Mouse (Mus musculus) testis, adult 2 months (tissue): ENCODE results near the gene Gm10663. TPM values are rescaled to one million over a fixed set of nuclear protein-coding genes. Genes with fewer than 3 reads are reported as not detected.

Experiments used
- H3K27ac ChIP-seq: fragments of 200-500 bp; 2 replicates; pipeline ENCODE4 v1.5.1; 2012; ENCODE audit warnings: low read depth, low read length; ENCODE audit not compliant: control insufficient read depth, insufficient read depth
- H3K27me3 ChIP-seq: fragments of 200-500 bp; 2 replicates; pipeline ENCODE4 v1.6.1; 2012; ENCODE audit warnings: mild to moderate bottlenecking, low read length, moderate library complexity; ENCODE audit not compliant: control insufficient read depth, insufficient read depth
- H3K36me3 ChIP-seq: fragments of 200-500 bp; 2 replicates; pipeline ENCODE4 v1.6.1; 2012; ENCODE audit warnings: mild to moderate bottlenecking, low read length; ENCODE audit not compliant: control insufficient read depth, insufficient read depth
- H3K4me1 ChIP-seq: fragments of 200-500 bp; 2 replicates; pipeline ENCODE4 v1.6.1; 2012; ENCODE audit warnings: low read length; ENCODE audit not compliant: control insufficient read depth, insufficient read depth
- H3K4me3 ChIP-seq: fragments of 200-500 bp; 2 replicates; pipeline ENCODE4 v1.5.1; 2012; ENCODE audit warnings: low read depth, mild to moderate bottlenecking, low read length, moderate library complexity, mixed read lengths; ENCODE audit not compliant: control insufficient read depth
- CTCF ChIP-seq: fragments of 200-500 bp; IDR thresholded peaks from 2 replicates; pipeline ENCODE4 v1.5.1; 2012; ENCODE audit warnings: low read depth, mild to moderate bottlenecking, inconsistent platforms, low read length, moderate library complexity; ENCODE audit not compliant: control insufficient read depth, insufficient read depth, insufficient replicate concordance
- POLR2A ChIP-seq: fragments of 200-500 bp; IDR thresholded peaks from 2 replicates; pipeline ENCODE4 v1.6.1; 2012; ENCODE audit warnings: low read depth, mild to moderate bottlenecking, inconsistent platforms, low read length, moderate library complexity; ENCODE audit not compliant: control insufficient read depth
- polyA plus RNA-seq: library from polyadenylated mRNA; depleted of rRNA; stranded (reverse); fragments of >200 nt; gene quantifications from 2 replicates; pipeline ENCODE4 v1.2.3, GENCODE M21; 2012

Gene Gm10663
- polyA plus RNA-seq, 1 experiment: not detected

DNA sequence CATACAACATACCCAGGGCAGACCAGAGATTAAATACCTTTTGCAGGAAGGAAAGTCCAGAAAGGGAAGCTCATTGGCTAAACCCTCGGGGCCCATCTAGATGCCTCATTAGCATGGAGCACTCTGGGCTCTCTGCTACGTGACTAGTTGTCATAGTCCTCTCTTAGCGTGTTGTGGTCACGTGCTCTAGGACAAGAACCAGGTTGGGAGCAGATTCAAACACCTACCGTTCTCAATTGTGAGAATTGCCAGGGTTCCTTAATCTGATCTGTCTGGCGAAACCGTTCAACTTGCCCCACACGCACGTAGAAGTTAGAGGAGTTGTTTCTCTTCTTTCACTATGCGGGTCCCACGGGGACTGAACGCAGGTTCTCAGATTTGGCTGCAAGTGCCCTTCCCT is 13.3 kb downstream of the Gm10663 start:
- TF ChIP-seq CTCF: no peak
- no peak for TF ChIP-seq POLR2A

DNA sequence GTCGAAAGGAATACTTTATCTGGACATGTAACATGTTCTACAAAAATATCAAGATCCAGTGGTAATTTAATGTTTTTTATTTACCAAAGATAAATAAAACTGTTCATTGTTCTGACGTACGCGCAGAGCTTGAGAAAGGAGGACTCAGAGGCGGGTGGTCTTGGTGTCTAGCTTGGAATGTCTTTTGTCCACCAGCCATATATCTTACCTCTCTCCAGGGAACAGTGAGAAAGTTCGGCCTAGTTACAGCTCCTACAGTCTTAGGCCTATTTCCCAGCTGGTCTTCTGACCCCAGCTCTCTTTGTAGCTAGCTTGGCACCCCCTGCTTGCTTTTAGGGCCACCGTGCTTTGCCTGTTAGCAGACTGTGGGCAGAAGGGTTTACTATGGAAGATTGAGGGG is 14.9 kb downstream of the Gm10663 start:
- Histone ChIP-seq H3K27ac (no peak overlapping the region), H3K4me1 (peaks cover 4% of the 10 kb centered on the region), H3K36me3 (no peaks in the 10 kb centered on the region), H3K27me3 (no peaks in the 10 kb centered on the region), H3K4me3 (no peak overlapping the region)
- no peak for TF ChIP-seq CTCF
- no peak for TF ChIP-seq POLR2A

More for the DNA sequence above, 13.3 kb downstream of the Gm10663 start:
- no peaks in the 10 kb centered on the region for H3K27me3 ChIP-seq
- H3K36me3 ChIP-seq: no peaks in the 10 kb centered on the region
- peaks cover 4% of the 10 kb centered on the region for H3K4me1 ChIP-seq
- no peak overlapping the region for H3K27ac ChIP-seq
- H3K4me3 ChIP-seq: no peak overlapping the region; the same call in 1 of the 2 replicates

DNA sequence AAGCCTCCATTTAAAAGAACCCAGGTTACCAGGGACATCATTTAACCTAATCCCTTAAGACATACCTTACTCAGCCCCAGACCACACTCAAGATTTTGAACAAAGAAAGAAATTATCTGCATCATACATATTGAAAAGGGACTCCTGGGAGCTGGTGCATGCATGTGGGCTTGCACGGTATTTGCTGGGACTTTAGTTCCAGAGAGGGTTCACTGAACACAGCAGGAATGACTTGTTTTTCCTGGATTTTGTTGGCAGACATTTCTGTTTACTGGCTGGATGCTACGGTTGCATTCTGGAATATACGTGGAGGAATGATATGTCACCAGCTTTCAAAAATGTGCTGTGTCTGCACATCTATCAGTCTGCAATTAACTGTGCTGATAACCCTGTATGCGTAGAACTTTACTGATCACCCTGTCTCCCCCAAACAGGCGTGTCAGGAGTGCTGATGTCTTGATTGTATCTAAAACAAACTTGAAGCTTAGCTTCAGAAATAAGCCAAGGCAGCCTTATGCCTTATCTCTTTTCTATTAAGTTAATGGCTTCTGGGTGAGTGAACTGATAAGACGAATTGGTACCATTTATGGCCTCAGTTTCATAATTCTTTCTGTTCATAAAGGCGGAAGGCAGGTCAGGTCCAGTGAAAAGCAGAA is 23.1 kb downstream of the Gm10663 start:
- no peaks in the 10 kb centered on the region for H3K36me3 ChIP-seq
- H3K4me1 ChIP-seq: no peaks in the 10 kb centered on the region
- TF ChIP-seq POLR2A (no peak), CTCF (no peak)
- H3K27me3 ChIP-seq: no peaks in the 10 kb centered on the region
- no peak overlapping the region for H3K4me3 ChIP-seq
- no peak overlapping the region for H3K27ac ChIP-seq

DNA sequence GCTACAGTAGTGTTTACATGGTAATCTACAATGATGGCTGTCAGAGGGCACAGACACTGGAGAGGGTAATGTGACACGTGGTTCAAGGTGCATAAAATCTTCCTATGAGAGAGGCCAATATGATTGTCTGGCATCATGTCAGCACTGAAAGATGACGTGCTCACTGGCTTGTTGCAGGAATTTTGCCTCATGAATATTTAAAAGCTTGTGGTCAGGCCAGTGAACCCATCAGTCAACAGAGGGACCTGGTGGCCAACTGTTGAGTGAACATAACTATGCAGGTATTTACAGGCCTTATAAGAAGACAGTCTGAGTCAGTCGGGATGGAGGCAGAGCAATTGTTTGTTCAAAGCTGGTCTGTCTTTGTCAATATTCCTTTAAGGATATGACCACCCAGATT is 24.9 kb downstream of the Gm10663 start:
- H3K4me1 ChIP-seq: no peaks in the 10 kb centered on the region
- no peaks in the 10 kb centered on the region for H3K27me3 ChIP-seq
- H3K27ac ChIP-seq: no peak overlapping the region
- no peaks in the 10 kb centered on the region for H3K36me3 ChIP-seq
- TF ChIP-seq POLR2A: no peak
- no peak for TF ChIP-seq CTCF
- no peak overlapping the region for H3K4me3 ChIP-seq

DNA sequence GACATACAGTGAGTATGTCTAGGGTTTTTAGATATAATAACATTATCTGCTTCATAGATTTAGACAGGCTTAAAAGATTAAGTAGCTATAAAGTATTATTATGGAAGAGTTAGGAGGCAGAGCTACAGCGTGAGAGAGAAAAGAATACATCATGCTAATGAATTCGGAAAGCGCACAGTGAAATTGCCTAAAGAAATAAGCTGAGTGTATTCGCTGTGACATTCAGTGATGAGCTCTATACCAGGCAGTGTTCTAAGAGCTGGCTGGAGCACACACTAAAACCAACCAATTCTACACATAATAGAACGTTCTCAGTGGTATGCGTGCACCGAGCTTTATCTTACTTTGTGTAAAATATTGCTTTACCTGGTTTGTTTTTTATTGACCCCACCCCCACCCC is 28.8 kb downstream of the Gm10663 start:
- peaks cover 2% of the 10 kb centered on the region; the same call in 1 of the 2 replicates for H3K4me1 ChIP-seq
- H3K36me3 ChIP-seq: no peaks in the 10 kb centered on the region
- no peaks in the 10 kb centered on the region for H3K27me3 ChIP-seq
- TF ChIP-seq CTCF (no peak), POLR2A (no peak)
- H3K4me3 ChIP-seq: no peak overlapping the region
- H3K27ac ChIP-seq: no peak overlapping the region

DNA sequence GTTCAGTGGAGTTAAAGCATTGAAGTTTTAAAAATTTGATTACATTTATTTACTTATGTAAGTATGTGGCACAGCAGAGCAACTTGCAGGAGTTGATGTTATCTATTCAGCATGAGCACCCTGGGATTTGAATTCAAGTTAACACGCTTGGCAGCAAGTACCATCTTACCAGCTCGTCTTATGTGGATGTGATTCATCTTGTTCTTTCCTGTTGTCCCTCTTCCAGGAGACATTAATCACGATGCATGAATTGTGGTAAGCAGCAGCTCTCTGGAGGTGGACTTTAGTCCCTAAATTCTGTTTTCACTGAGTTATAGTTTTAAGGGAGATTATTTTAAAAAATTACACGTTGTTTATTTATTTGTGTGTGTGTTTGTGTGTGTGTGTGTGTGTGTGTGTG is 29.2 kb downstream of the Gm10663 start:
- TF ChIP-seq POLR2A: no peak
- no peak for TF ChIP-seq CTCF

DNA sequence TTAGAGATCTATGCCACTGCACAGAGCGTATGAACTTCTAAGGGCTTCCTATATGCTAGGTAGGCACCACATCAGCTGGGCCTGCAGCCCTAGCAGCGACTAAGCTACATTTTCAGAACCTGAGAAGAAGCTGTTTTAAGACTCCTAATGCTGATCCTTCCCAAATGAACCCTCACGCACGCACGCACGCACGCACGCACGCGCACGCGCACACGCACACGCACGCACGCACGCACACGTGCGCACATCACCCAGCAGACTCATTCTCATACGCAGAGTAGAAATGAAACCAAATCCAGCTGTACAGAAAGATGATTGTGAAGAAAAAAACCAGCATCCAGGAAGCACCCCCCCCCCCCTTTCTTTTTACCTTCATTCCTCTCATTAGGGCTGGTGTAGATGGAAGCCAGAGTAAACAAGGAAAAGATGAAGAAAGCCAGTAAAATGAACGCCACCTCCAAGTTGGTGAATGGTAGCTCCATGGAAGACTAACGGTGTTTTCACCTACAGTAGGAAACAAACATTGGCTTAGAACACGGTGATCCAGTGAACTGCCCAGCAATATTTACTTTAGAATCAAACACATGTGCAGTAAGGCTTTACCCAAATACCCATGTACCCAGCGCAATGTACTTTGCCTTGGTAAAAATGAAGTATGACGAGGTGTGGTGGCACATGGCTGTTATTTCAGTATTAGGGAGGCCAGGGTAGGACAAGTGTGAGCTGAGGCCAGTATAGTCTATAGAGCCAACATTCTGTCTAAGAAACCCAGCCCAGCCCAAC is 33.3 kb downstream of the Gm10663 start:
- Histone ChIP-seq H3K4me3 (peak overlapping the region; percentile 27; the same call in 1 of the 2 replicates), H3K27me3 (no peaks in the 10 kb centered on the region), H3K4me1 (peaks cover 2% of the 10 kb centered on the region; the same call in 1 of the 2 replicates), H3K36me3 (no peaks in the 10 kb centered on the region), H3K27ac (peak overlapping the region; percentile 46; the same call in 1 of the 2 replicates)
- TF ChIP-seq CTCF: no peak
- TF ChIP-seq POLR2A: peak; percentile 17; the same call in 1 of the 2 replicates

More for the DNA sequence above, 29.2 kb downstream of the Gm10663 start:
- H3K36me3 ChIP-seq: no peaks in the 10 kb centered on the region
- H3K27me3 ChIP-seq: no peaks in the 10 kb centered on the region
- peaks cover 2% of the 10 kb centered on the region; the same call in 1 of the 2 replicates for H3K4me1 ChIP-seq
- no peak overlapping the region for H3K27ac ChIP-seq
- H3K4me3 ChIP-seq: no peak overlapping the region
